Mouse (Mus musculus) stomach, postnatal 0 days (tissue): ENCODE measurements around the gene Xrcc6. TPM values are rescaled to one million over a fixed set of nuclear protein-coding genes. Genes with fewer than 3 reads are reported as not detected.
A peak's percentile ranks its signal among the peaks of the same experiment; 100 is the strongest.

Source experiments
- ATAC-seq: fragments of 200-750 bp; cut with Nextera tagmentation; 2 replicates; pipeline ENCODE4 v1.8.0; 2017; ENCODE audit not compliant: low FRiP score, low TSS enrichment
- DNase-seq: peaks from one replicate; pipeline ENCODE4 v3.0.0-alpha.2; 2016; ENCODE audit warnings: low spot score
- H3K27ac ChIP-seq: fragments of 300-500 bp; sonication (generic); replicated peaks from 2 replicates; pipeline ENCODE4 v1.5.1; 2014; ENCODE audit warnings: mild to moderate bottlenecking, control low read depth
- H3K27me3 ChIP-seq: fragments of 300-500 bp; sonication (generic); 2 replicates; pipeline ENCODE4 v1.6.1; 2014; ENCODE audit warnings: low read length; ENCODE audit not compliant: control insufficient read depth, insufficient read depth
- H3K36me3 ChIP-seq: fragments of 300-500 bp; sonication (generic); 2 replicates; pipeline ENCODE4 v1.6.1; 2014; ENCODE audit warnings: low read length, mixed read lengths; ENCODE audit not compliant: control insufficient read depth, insufficient read depth
- H3K4me1 ChIP-seq: fragments of 300-500 bp; sonication (generic); replicated peaks from 2 replicates; pipeline ENCODE4 v1.6.1; 2014; ENCODE audit warnings: antibody characterized with exemption; ENCODE audit not compliant: control insufficient read depth, insufficient read depth
- H3K4me2 ChIP-seq: fragments of 300-500 bp; sonication (generic); replicated peaks from 2 replicates; pipeline ENCODE4 v1.6.1; 2014; ENCODE audit warnings: low read depth, mild to moderate bottlenecking, control low read depth, moderate library complexity
- H3K4me3 ChIP-seq: fragments of 300-500 bp; sonication (generic); 2 replicates; pipeline ENCODE4 v1.5.1; 2014; ENCODE audit warnings: low read depth, low read length, control low read depth
- H3K9ac ChIP-seq: fragments of 300-500 bp; sonication (generic); 2 replicates; pipeline ENCODE4 v1.6.1; 2014; ENCODE audit warnings: mild to moderate bottlenecking, low read length, control low read depth, mixed read lengths
- H3K9me3 ChIP-seq: fragments of 300-500 bp; sonication (generic); 2 replicates; pipeline ENCODE4 v1.6.1; 2016; ENCODE audit warnings: low read length; ENCODE audit not compliant: control insufficient read depth
- CTCF ChIP-seq: IDR thresholded peaks from 2 replicates; pipeline ENCODE4 v1.5.1; 2016; ENCODE audit warnings: antibody characterized with exemption, low read depth, mild to moderate bottlenecking, moderate library complexity
- EP300 ChIP-seq: optimal IDR thresholded peaks from 2 replicates; pipeline ENCODE3; 2016; ENCODE audit warnings: antibody characterized with exemption
- WGBS: fragments of 180-500 bp; shearing (Covaris S2); extraction: QIAGEN DNeasy Blood & Tissue Kit; methylation state at CpG from one replicate; pipeline ENCODE4 v1.1.7; 2014; 5-methylcytosine and 5-hydroxymethylcytosine counted together
- polyA plus RNA-seq: library from polyadenylated mRNA; unstranded; fragments of >200 nt; fragmentation: Nextera tagmentation; extraction: Ambion mirVana; gene quantifications from 2 replicates; pipeline ENCODE4 v1.2.1, GENCODE M21; 2015

Xrcc6 gene
- polyA plus RNA-seq, 1 experiment from 2014 or later, result 30.4 TPM

- Histone ChIP-seq H3K9ac (no peak overlapping the region), H3K36me3 (peaks cover 5% of the 10 kb centered on the region), H3K4me2 (no peak overlapping the region), H3K4me1 (0 out of 2 replicates have a peak, but pooled peaks cover 4% of the 10 kb centered on the region), H3K27ac (no peak overlapping the region), H3K4me3 (no peak overlapping the region), H3K9me3 (no peaks in the 10 kb centered on the region), H3K27me3 (no peaks in the 10 kb centered on the region)
- TF ChIP-seq CTCF (no peak), EP300 (no peak)
- ATAC-seq, result no peak
- DNase-seq, result no peak
- WGBS, result 62% methylated on average over 4 of the region's 4 CpGs
Measured at GRCm38 (mm10) chr15:82017461-82017860, 29.8 kb downstream of the Xrcc6 start.

- DNase-seq (no peak), ATAC-seq (no peak)
- no peaks in the 10 kb centered on the region for H3K27me3 ChIP-seq
- no peak overlapping the region for H3K4me2 ChIP-seq
- no peak overlapping the region for H3K9ac ChIP-seq
- no peak overlapping the region for H3K27ac ChIP-seq
- peaks cover 11% of the 10 kb centered on the region for H3K36me3 ChIP-seq
- TF ChIP-seq EP300 (no peak), CTCF (no peak)
- no peak overlapping the region for H3K4me3 ChIP-seq
- WGBS, result 83% methylated on average over 3 of the region's 3 CpGs
- H3K9me3 ChIP-seq, result no peaks in the 10 kb centered on the region
- 0 out of 2 replicates have a peak, but pooled peaks cover 4% of the 10 kb centered on the region for H3K4me1 ChIP-seq
Measured at GRCm38 (mm10) chr15:82019288-82019687, 31.7 kb downstream of the Xrcc6 start.

GRCm38 (mm10) chr15:82022535-82023088 lies 35.0 kb downstream of the Xrcc6 start:
- 77% methylated on average over 13 of the region's 13 CpGs for WGBS
- no peak overlapping the region for H3K9ac ChIP-seq
- H3K4me1 ChIP-seq, result no peaks in the 10 kb centered on the region
- no peak overlapping the region for H3K4me2 ChIP-seq
- no peak for DNase-seq
- H3K27ac ChIP-seq, result no peak overlapping the region
- no peaks in the 10 kb centered on the region for H3K9me3 ChIP-seq
- H3K36me3 ChIP-seq, result peaks cover 13% of the 10 kb centered on the region
- TF ChIP-seq EP300 (no peak), CTCF (no peak)
- H3K4me3 ChIP-seq, result no peak overlapping the region
- H3K27me3 ChIP-seq, result no peaks in the 10 kb centered on the region
- no peak for ATAC-seq

GRCm38 (mm10) chr15:82023965-82024635 lies 36.5 kb downstream of the Xrcc6 start:
- H3K4me2 ChIP-seq, result no peak overlapping the region
- DNase-seq, result no peak
- no peaks in the 10 kb centered on the region for H3K9me3 ChIP-seq
- H3K9ac ChIP-seq, result no peak overlapping the region
- ATAC-seq, result no peak
- H3K4me1 ChIP-seq, result no peaks in the 10 kb centered on the region
- H3K27ac ChIP-seq, result no peak overlapping the region
- H3K36me3 ChIP-seq, result peaks cover 14% of the 10 kb centered on the region
- no peak for TF ChIP-seq EP300
- TF ChIP-seq CTCF, result peak; percentile 4; the same call in 1 of the 2 replicates
- no peaks in the 10 kb centered on the region for H3K27me3 ChIP-seq
- H3K4me3 ChIP-seq, result no peak overlapping the region
- WGBS, result 85% methylated on average over 6 of the region's 6 CpGs

GRCm38 (mm10) chr15:82027276-82027675 lies 39.6 kb downstream of the Xrcc6 start:
- H3K4me1 ChIP-seq, result no peaks in the 10 kb centered on the region
- H3K27ac ChIP-seq, result no peak overlapping the region
- no peak for DNase-seq
- peaks cover 15% of the 10 kb centered on the region for H3K36me3 ChIP-seq
- WGBS, result 86% methylated on average over 7 of the region's 7 CpGs
- no peak overlapping the region for H3K4me2 ChIP-seq
- H3K9me3 ChIP-seq, result no peaks in the 10 kb centered on the region
- H3K9ac ChIP-seq, result no peak overlapping the region
- no peaks in the 10 kb centered on the region for H3K27me3 ChIP-seq
- TF ChIP-seq EP300 (no peak), CTCF (no peak)
- no peak for ATAC-seq
- no peak overlapping the region for H3K4me3 ChIP-seq

GRCm38 (mm10) chr15:82027726-82028125 lies 40.1 kb downstream of the Xrcc6 start:
- DNase-seq (no peak), ATAC-seq (no peak)
- Histone ChIP-seq H3K27ac (no peak overlapping the region), H3K9me3 (no peaks in the 10 kb centered on the region), H3K36me3 (peaks cover 14% of the 10 kb centered on the region), H3K4me1 (no peaks in the 10 kb centered on the region), H3K4me2 (no peak overlapping the region), H3K9ac (no peak overlapping the region), H3K4me3 (no peak overlapping the region), H3K27me3 (no peaks in the 10 kb centered on the region)
- TF ChIP-seq CTCF (no peak), EP300 (no peak)
- 73% methylated on average over 7 of the region's 7 CpGs for WGBS
